Mouse (Mus musculus): Measurements from ENCODE around the gene Lingo2. TPM values are rescaled to one million over a fixed set of nuclear protein-coding genes. Genes with fewer than 3 reads are reported as not detected.

Gene Lingo2
- total RNA-seq, 2 experiments from 2014 or later = 35.4 to 38.1 TPM

DNA sequence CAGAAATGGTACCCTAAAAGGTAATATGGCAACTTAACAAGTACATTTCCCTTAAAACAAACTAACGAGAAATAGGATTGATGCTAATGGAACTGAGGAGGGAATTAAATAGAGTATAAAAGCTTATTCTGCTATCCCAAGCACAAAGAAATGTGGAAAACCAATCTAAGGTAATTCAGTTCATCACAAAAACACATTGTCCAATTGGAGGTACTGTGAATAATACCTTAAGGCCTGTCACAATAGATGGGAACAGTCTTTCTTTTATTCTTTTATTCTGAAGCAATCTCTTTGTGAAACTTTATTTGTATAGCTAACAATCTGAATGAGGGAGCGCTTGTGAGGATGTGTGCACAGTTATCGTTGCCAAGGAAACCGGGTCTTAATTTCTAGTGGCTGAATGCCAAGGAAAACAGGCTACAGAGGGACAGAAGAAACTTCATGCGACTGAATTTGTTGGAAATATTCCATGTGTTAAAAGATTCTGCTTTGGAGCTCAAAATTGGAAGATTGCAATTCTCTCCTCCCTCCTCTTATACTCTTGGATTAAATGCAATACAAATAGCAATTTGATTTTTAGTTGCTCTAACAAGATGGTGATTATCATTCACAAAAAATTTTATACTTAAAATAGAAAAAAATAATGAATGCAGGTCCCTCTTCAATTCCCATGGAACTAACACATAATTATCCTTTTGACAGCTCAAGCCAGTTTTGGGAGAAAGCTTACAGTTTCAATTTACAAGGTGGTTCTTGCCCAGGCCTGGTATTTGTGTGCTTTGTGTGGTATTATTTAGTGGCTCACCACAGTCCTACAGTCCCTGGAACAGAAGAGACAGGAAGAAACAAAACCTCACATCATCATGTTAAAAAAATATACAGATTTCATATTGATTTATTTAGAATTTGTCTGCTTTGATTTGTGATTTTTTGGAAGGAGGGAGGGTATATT lies 1065.7 kb downstream of the Lingo2 start:
- DNase-seq (ENCODE audit: low spot score in 2 of 2) = peak; percentile 31 to 72

DNA sequence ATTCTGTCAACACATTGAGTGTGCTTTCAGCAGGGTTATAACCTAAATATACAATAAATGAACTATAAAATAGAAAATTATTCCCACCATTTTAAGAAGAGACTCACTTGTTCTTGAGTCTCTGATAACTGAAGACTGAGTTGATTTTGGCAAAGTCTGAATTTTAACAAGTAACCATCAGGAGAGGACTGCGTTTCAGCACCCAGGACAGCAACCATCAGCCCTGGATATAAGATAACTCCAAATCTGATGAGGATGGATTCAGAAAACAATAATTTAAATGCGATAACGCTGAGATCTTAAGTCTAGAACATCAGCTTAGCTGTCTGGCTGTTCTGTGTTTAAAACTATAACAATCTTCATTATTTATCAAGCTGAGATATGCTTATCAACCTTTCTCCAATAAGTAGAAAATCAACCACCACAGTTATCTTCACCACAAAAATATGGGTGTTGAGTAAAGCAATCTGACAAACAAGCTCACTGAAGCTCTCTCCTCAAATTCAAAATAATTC lies 1066.5 kb downstream of the Lingo2 start:
- DNase-seq (ENCODE audit: low spot score in 2 of 2) = no peak

DNA sequence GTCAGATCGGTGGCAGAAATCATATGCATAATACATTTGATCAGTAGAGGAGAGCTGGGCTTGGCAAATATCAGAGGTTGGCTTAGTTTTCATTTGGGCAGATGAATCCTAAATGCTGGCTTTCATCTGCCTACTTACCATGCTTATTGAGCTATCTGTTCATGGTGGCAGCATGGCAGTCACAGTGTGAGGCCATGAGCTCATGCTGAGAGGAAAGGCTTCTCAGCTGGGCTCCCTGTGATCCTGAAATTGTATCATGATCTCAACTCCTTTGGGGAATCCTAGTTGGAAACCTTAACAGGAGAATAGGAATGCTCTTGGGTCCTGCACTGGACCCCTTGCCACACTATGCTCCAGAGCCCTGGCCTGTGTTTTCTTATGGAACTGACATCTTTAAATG lies 1105.0 kb downstream of the Lingo2 start:
- no peak for DNase-seq (ENCODE audit: low spot score in 2 of 2)

DNA sequence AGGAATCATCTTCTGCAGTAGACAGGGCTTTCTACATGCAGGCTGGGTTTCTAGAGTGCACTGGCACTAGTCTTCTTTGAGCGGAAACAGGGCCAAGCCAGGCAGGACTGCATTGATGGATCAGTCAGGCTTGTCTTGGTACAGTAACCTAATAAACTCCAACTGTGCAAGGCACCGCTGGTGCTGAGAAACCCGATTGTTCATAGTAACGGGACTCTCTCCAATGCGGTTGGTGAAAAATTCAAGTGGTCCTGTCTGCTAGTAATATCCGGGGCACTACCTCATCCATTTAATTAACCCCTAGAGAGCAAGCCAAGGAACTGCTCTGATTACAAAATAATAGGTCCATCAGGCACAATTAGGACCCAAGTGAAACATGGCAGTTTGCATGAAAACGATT lies 1106.4 kb downstream of the Lingo2 start:
- DNase-seq (ENCODE audit: low spot score in 2 of 2) = peak in 1 of 2 experiments; percentile 9

GRCm38 (mm10) chr4:35844518-35844917 lies 1107.0 kb downstream of the Lingo2 start:
- DNase-seq (ENCODE audit: low spot score in 2 of 2) = peak in 1 of 2 experiments; percentile 21

DNA sequence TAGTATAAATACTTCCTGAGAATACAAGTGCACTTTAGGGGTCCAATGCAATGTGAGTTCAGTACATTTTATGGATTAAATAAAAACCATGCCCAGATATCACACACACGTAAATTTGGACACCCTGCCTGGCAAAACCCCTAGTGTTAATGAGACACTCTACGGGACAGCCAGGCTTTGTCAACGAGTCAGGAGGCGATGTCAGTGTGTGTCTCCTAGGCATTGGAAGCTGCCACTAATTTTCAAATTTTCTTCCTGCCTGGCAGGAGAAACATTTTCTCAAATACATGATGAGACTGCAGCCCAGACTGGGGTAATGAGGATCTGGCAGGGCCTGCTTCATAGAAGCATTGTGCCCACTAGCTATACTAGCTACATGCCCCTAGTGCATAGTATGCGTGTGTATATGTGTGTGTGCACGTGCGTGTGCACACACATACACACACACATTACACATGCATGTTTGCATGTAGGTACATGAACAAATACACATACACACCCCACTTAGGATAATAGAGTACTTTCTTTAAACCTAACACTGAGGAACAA lies 1128.2 kb downstream of the Lingo2 start:
- DNase-seq (ENCODE audit: low spot score in 2 of 2) = no peak

GRCm38 (mm10) chr4:35820701-35821100 lies 1130.8 kb downstream of the Lingo2 start:
- peak in 1 of 2 experiments; percentile 54 for DNase-seq (ENCODE audit: low spot score in 2 of 2)

DNA sequence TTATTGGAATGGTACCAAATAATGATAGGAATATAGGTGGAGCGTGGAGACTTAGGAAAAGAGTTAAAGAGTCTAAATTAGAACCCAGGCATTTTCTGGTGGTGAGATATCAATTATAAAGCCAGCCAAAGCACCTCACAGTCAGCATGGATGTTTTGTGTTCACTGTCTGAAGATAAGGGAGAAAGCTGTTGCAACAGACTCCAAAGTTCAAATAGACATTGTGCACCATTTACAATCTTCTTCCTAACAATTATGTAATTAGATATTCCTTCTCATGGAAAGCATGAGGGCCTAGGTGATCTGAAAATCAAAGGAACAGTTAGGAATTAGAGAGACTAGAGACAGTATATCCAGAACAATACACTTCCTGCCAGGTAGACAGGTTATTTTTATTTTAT lies 1136.8 kb downstream of the Lingo2 start:
- no peak for DNase-seq (ENCODE audit: low spot score in 2 of 2)

- DNase-seq (ENCODE audit: low spot score in 2 of 2) = no peak
Measured at GRCm38 (mm10) chr4:35807497-35808210, 1143.9 kb downstream of the Lingo2 start.

DNA sequence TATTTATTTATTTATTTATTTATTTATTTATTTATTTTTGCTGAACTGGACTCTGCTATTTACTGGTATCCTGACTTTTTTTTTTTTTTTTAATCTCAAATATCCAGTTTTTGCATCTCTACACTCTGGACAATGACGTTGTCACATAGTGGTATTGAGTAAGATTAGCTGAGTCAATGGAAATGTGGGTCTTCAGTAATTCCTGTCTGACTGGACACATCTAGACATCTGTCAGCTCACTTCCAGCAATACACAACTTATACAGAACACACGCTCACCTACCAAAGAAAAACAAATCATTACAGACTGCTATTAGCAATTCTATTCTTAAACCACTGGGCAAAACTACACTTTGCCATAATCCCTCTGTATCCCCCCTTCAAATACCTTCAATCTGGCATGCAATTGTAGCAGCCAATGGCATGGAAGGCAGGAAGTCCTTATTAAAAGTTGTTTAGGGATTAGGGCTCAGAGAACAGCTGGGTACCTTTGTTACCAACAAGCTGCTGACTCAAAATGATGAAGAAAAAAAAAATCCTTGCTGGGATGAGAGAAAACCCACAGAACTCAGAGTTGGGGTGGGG lies 1144.6 kb downstream of the Lingo2 start:
- DNase-seq (ENCODE audit: low spot score in 2 of 2) = no peak

- DNase-seq (ENCODE audit: low spot score in 2 of 2) = no peak
Measured at GRCm38 (mm10) chr4:35784255-35784921, 1167.2 kb downstream of the Lingo2 start.

DNA sequence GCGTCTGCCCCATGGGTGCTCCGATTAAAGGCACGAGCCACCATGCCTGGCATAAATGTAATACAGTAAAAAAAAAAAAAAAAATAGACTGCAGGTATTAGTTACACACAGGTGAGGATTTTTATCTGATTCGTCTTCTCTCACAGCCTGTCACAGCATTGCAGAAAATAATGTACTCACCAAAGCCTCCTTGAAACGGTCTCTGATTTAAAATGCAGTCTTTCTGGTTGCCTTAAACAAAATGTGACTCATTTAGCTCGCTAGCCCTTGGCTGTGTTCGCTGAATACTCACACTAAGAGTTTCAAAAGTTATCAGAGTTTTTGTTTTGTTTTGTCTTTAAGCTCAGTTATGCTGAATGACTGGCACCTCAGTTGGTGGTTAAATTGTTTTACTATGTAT lies 1180.7 kb downstream of the Lingo2 start:
- no peak for DNase-seq (ENCODE audit: low spot score in 2 of 2)

DNA sequence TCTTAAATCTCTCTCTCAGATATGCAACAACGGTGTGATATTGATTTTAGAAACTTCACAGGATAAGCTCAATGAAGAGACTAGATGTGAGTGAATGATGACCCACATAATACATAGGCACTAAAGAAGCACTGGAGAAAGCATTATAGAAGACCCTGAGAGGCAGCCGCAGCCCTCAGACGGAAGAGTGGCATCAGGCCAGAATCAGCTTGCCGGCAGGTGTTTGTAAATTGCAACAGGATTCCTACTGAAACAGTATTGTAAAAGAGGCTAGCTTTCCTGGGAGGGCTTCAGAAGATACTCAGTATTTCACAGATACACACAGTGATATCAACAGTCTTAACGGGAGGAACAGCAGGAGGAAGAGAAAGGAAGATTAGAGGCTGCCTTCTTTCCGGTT lies 1184.6 kb downstream of the Lingo2 start:
- no peak for DNase-seq (ENCODE audit: low spot score in 2 of 2)

DNA sequence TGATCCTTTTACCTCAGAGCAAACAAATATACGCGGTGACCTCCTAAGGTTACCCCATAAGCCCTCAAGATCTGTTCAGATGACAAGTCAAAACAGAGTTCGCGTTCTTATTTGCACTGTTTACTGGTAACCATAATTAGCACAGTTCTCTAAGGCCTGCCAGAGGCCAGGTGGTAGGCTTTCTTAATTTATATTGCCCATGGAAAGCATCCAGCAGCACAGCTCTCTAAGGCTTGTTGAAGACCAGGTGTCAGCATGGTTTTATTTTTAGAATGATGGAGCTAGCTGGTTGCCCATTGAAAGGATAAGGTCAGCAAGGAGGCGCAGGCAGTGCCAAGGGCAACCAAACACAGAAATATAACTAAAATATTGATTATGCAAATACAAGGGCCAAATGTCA lies 1190.4 kb downstream of the Lingo2 start:
- DNase-seq (ENCODE audit: low spot score in 2 of 2) = no peak

- DNase-seq (ENCODE audit: low spot score in 2 of 2) = peak in 1 of 2 experiments; percentile 32
Measured at GRCm38 (mm10) chr4:35752121-35752860, 1199.3 kb downstream of the Lingo2 start.

- DNase-seq (ENCODE audit: low spot score in 2 of 2) = no peak
Measured at GRCm38 (mm10) chr4:35746693-35747092, 1204.9 kb downstream of the Lingo2 start.

GRCm38 (mm10) chr4:35724774-35725173 lies 1226.8 kb downstream of the Lingo2 start:
- DNase-seq (ENCODE audit: low spot score in 2 of 2) = no peak

DNA sequence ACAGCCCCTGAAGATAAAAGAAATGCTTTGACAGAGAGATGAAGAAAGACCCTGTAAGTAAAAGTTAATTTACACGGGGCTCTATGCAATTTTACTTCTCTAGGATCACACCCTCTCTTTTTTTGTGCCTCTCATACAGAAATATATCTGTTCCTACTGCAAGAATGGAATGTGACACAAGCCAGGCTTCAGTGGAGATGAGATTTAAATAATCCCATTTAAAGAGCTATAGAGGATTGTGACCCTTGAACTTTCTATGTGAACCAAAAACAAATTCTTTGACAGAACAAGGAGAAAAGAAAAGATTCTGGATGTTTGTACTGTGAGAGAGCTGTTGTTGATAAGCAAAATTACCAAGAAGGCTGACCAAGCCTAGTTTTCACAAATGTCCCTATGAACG lies 1247.4 kb downstream of the Lingo2 start:
- DNase-seq (ENCODE audit: low spot score in 2 of 2) = no peak

DNA sequence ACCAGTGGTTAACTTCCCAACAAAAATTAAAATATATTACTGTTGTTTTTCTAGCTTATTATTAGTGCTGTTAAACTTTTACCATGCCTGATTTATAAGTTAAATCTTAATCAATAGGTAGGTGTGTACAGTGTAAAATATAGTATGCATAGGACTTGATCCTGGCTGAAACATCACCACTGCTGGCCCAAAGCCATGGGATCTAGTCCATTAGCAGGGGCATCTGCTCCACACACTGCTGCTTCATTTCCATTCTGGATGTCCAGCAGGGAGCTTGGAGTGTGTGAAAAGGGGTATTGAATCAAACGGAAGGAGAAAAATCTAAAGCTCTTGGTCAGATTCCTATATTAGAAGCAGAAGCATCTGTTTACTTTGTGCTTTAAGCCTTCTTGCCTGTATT lies 1248.9 kb downstream of the Lingo2 start:
- DNase-seq (ENCODE audit: low spot score in 2 of 2) = no peak

DNA sequence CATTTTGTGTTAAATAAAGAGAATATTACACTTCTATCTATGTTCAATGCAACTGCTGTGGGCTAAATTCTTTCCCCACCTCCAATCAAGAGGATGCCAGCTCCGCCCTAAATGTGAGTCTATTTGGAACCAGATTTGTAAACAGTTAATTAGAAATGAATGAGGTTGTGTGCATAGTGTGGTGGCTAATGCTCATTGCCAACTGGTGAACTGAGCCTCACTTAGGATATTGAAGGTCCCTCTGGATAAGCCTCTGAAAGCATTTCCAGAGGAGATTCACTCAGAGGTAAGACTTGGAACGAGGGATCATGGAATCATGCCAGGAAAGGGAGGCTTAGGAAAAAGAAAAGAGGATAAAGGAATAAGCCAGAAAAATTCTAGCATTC lies 1256.4 kb downstream of the Lingo2 start:
- DNase-seq (ENCODE audit: low spot score in 2 of 2) = no peak

All from layer of hippocampus, adult 18-20 months (tissue).